Mouse (Mus musculus) layer of hippocampus, adult 2 months (tissue): ENCODE results near the gene Tnxb. TPM values are rescaled to one million over a fixed set of nuclear protein-coding genes. Genes with fewer than 3 reads are reported as not detected.

Experiments used
- DNase-seq, 2 experiments: peaks; one replicate each; pipeline ENCODE4 v3.0.0; 2022; ENCODE audit warnings: low spot score in 2 of 2
- H3K27ac ChIP-seq: fragments of 200-600 bp; 2 replicates; pipeline ENCODE4 v1.8.1; 2022
- H3K4me3 ChIP-seq: fragments of 200-600 bp; 2 replicates; pipeline ENCODE4 v1.8.1; 2022; ENCODE audit warnings: mild to moderate bottlenecking
- CTCF ChIP-seq: fragments of 200-600 bp; conservative IDR thresholded peaks from 2 replicates; pipeline ENCODE4 v1.8.1; 2022; ENCODE audit warnings: antibody characterized with exemption, mild to moderate bottlenecking, moderate library complexity
- total RNA-seq, 2 experiments: library from RNA; stranded (reverse); gene quantifications; 2 replicates each; pipeline ENCODE4 v1.2.3; 2021

Gene Tnxb
- total RNA-seq, 2 experiments from 2014 or later, result 10.9 to 11.0 TPM

GRCm38 (mm10) chr17:34657271-34657670 is 13.1 kb upstream of the Tnxb start:
- TF ChIP-seq CTCF, result no peak
- DNase-seq, result no peak
- Histone ChIP-seq H3K4me3 (no peak overlapping the region), H3K27ac (no peak overlapping the region)

GRCm38 (mm10) chr17:34658145-34658544 is 12.2 kb upstream of the Tnxb start:
- TF ChIP-seq CTCF, result no peak
- H3K27ac ChIP-seq, result no peak overlapping the region
- H3K4me3 ChIP-seq, result no peak overlapping the region
- no peak for DNase-seq

GRCm38 (mm10) chr17:34658591-34658990 is 11.7 kb upstream of the Tnxb start:
- H3K4me3 ChIP-seq, result no peak overlapping the region
- H3K27ac ChIP-seq, result no peak overlapping the region
- TF ChIP-seq CTCF, result no peak
- DNase-seq, result no peak

- Histone ChIP-seq H3K4me3 (no peak overlapping the region), H3K27ac (peak overlapping the region; percentile 28; the same call in 1 of the 2 replicates)
- no peak for DNase-seq
- TF ChIP-seq CTCF, result no peak
These were observed 11.0 kb upstream of the Tnxb start for GRCm38 (mm10) chr17:34659181-34659896.

GRCm38 (mm10) chr17:34659897-34660214 is 10.5 kb upstream of the Tnxb start:
- TF ChIP-seq CTCF, result no peak

GRCm38 (mm10) chr17:34660259-34660820 is 10.0 kb upstream of the Tnxb start:
- Histone ChIP-seq H3K4me3 (peak overlapping the region; percentile 14), H3K27ac (peak overlapping the region; percentile 76)
- no peak for DNase-seq
- no peak for TF ChIP-seq CTCF

More at GRCm38 (mm10) chr17:34659897-34660214, 10.5 kb upstream of the Tnxb start:
- H3K4me3 ChIP-seq, result no peak overlapping the region
- DNase-seq, result no peak
- H3K27ac ChIP-seq, result peak overlapping the region; percentile 28; the same call in 1 of the 2 replicates

GRCm38 (mm10) chr17:34661121-34661591 is 9.2 kb upstream of the Tnxb start:
- no peak for TF ChIP-seq CTCF
- peak overlapping the region; percentile 14 for H3K4me3 ChIP-seq
- no peak for DNase-seq
- peak overlapping the region; percentile 76 for H3K27ac ChIP-seq

GRCm38 (mm10) chr17:34662468-34662867 is 7.9 kb upstream of the Tnxb start:
- DNase-seq, result no peak
- Histone ChIP-seq H3K27ac (no peak overlapping the region), H3K4me3 (no peak overlapping the region)
- no peak for TF ChIP-seq CTCF

- DNase-seq, result no peak
- H3K4me3 ChIP-seq, result no peak overlapping the region
- TF ChIP-seq CTCF, result no peak
- no peak overlapping the region for H3K27ac ChIP-seq
These were observed 7.4 kb upstream of the Tnxb start for GRCm38 (mm10) chr17:34662978-34663377.

GRCm38 (mm10) chr17:34663558-34663957 is 6.8 kb upstream of the Tnxb start:
- no peak for TF ChIP-seq CTCF
- Histone ChIP-seq H3K27ac (no peak overlapping the region), H3K4me3 (no peak overlapping the region)
- DNase-seq, result no peak

GRCm38 (mm10) chr17:34664472-34664871 is 5.9 kb upstream of the Tnxb start:
- no peak overlapping the region for H3K4me3 ChIP-seq
- no peak overlapping the region for H3K27ac ChIP-seq
- no peak for TF ChIP-seq CTCF
- no peak for DNase-seq

- H3K4me3 ChIP-seq, result peak overlapping the region; percentile 39
- peak; percentile 23 for TF ChIP-seq CTCF
- H3K27ac ChIP-seq, result no peak overlapping the region
These were observed 1.1 kb downstream of the Tnxb start for GRCm38 (mm10) chr17:34671151-34672066.

GRCm38 (mm10) chr17:34672246-34672792 is 2.0 kb downstream of the Tnxb start:
- DNase-seq, result no peak
- Histone ChIP-seq H3K4me3 (peak overlapping the region; percentile 39; the same call in 1 of the 2 replicates), H3K27ac (no peak overlapping the region)
- no peak for TF ChIP-seq CTCF

More at GRCm38 (mm10) chr17:34671151-34672066, 1.1 kb downstream of the Tnxb start:
- no peak for DNase-seq
